Mouse (Mus musculus) embryo, embryonic 11 days (tissue): ENCODE measurements around the gene Foxo6.

ENCODE experiments used
- DNase-seq: peaks from one replicate; pipeline ENCODE4 v3.0.0-alpha.2; 2015

The Foxo6 gene

DNA sequence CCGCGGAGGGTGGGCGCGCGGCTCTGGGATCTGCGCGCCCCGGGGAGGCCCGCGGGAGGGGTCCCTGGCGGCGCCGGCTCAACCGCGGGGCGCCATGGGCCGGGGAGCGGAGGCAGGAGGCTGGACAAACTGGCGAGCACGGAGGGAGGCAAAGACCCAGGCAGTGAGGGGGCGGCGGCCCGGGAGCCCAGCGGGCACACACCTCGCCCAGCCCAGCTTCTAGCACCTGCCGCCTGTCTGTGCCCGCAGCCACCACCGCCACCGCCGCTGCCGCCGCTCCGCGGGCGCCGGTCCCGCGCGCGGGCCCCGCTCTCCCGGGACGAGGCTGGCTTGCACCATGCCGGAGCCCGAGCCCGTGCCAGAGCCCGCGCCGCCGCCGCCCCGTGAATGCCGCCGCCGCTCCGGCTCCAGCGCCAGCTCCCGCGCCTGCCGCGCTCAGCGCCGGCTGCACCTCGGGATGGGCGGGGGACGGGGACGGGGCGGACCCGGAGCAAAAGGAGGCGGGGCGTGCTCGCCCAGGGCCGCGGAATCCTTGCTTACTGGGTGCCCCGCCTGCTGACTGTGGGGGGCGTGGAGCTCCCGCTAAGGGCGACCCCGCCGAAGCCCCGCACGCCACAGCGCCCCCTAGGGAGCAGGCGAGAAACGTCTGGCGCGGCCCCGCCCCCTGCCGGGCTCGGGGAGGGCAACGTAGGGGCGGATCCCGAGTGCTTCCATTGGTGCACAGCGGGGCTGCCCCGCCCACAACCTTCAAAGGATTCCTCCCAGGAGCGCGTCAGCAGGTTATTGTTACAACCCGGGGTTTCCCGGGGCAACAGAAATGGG is at the start of gene Foxo6:
TSS of gene Foxo6 (minus strand) at position 60 of the 822 bp plus-strand sequence.
- peak; percentile 96 for DNase-seq

DNA sequence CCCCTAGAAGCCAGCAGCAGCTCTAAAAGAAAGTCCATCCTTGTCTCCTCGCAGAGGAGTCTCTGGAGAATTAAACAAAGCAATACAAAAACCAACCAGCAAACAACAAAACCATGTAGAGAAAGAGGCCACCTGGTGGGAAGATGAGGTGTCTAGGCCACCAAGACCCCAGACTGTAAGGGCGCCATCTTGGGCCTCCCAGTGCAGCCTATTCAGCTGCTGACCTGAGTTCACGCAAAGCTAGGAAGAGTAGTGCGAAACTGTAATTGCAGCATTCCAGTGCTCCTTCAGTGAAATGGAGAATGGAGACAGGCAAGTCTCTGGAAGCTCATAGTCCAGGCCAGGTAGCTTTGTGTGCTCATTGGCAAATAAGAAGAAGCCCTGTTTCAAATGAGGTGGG is 47.2 kb upstream of the Foxo6 start:
- DNase-seq, result no peak

DNA sequence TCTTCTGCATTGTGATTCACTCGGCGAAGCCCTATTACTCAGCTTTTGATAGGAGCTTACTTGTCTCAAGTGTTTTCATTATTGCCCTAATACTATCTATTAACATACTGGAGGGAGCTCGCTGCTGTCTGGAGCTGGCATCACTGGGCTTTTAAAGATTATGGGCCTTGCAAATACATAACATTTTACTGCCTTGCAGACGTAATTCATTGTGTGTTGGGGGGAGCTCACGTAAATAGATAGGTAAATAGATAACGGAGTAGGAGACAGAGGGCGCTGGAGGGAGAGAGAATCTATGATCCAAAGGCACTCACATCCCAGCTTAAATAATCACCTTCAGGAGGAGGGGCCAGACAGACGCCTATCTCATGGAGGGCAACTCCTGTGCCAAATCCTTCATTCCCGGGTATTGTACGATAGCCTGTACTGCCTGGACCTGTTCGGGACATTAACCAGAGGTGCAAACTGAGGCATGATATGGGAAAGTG is 45.8 kb upstream of the Foxo6 start:
- peak; percentile 7 for DNase-seq

DNA sequence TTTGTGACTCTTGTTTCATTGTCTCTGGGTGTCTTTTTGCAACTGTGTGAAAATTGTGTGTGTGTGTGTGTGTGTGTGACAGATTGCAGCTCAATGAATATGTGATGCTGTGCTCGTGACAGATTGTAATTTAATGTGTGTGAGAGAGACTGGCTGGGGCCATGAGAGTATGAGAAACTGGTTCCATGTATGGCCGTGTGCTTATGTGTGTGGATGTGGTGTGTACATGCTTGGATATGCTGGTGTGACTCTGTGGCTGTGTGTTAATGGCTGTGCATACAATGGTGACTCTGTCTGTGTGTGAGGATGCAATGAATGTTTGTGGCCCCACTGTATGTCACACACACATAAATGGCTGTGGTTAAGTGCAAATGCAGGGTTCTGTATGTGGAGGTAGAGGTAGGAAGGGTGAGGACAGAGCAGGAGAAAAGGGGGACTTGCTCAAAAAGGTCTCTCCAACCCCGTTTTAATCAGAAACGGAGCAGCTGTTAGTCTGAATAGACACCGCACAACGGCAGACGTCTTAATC is 45.3 kb upstream of the Foxo6 start:
- DNase-seq, result no peak

- DNase-seq, result no peak
Measured at GRCm38 (mm10) chr4:120331992-120332391, 44.8 kb upstream of the Foxo6 start.

GRCm38 (mm10) chr4:120331541-120331940 is 44.4 kb upstream of the Foxo6 start:
- no peak for DNase-seq

DNA sequence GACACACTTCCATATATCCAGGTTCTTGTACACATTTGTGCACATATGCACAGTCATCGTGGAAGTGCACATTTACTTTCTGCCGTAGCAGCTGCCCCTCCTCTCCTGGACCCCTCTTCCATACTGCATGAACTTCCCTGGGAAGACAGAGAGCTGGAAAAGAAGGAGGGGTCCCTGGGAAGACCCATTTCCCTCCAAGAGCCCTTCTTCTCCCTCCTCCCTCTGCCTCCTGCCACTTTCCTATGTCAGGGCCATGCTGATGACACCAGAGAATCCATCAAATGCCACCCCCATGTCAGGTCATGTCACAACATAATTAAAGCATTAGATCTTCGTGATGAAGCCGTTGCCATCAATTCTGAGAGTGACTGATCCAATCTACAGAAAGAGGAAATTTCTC is 38.6 kb upstream of the Foxo6 start:
- DNase-seq, result no peak

GRCm38 (mm10) chr4:120325051-120325450 is 37.9 kb upstream of the Foxo6 start:
- no peak for DNase-seq

DNA sequence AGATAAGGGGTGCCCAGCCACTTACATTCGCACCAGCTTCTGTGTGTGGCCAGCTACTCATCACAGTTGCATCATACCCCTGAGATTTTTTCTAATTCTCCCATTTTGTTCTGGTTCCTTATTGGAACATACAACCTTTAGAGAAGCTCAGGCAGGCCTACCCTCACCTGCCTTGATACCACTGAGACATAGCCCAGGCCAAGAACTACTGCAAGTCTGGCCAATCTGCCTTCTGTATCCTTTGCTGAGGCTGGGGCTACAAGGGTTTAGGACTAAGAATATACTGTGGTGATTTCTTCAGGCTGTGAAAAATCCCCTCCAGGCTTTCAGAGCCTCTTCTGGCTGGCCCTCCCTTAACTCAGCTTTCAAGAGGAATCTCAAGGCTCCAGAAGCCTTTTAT is 36.7 kb upstream of the Foxo6 start:
- no peak for DNase-seq

DNA sequence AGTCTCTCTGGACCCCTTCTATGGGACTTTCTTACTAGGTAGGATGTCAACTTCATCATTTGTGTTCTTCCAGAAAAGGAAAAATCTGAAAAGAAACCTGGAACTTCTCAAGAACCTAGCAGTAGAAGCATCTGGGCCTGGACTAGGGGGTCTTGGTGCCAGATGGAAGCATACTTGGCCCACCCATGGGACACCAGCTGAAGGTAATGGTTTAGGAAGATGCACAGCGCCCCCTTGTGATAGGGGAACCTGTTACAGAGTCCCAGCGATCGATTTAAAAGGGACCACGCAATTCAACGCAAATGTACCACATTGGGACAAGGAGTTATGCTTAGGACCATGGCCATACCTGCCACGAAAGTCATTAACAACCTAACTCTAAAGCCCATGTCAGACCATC is 36.0 kb upstream of the Foxo6 start:
- DNase-seq, result peak; percentile 60

- DNase-seq, result no peak
Measured at GRCm38 (mm10) chr4:120317541-120317940, 30.4 kb upstream of the Foxo6 start.

DNA sequence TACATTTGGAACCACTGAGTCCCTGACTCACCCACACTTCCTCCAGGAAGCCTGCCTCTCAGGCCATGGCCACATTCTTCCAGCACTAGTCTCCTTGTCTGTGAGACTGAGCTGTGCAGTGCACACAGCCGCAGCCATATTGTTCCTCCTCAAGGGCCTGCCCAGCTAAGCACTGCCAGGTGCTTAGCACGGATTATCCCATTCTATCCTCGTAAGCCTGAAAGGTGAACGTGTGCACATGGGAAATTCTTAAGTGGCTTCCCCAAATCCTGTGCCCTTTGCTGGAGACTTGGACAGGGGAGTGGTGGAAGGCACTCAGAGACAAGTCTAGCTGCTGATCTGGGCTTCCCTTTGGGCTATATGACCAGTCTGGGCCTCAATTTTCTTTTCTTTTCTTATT is 29.6 kb upstream of the Foxo6 start:
- no peak for DNase-seq

DNA sequence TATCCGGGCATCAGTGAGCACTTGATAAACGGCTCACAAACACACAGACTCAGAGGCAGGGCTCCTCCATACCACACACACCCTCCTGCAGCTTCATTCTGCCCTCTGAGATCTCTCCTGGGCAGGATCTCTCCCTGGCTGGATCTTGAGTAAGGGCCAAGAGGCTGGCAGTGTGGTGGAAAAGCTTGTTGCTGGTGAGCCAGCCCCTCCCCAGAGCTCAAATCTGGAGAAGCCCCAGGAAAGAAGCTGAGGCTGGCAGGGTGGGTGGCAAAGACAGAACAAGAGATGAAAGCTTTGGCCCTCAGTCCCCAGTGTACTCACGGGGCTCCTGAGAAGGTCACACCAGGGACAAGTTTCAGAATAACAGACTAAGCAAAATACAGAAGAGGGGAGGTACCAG is 27.4 kb upstream of the Foxo6 start:
- no peak for DNase-seq

GRCm38 (mm10) chr4:120313309-120313708 is 26.2 kb upstream of the Foxo6 start:
- DNase-seq, result no peak

- no peak for DNase-seq
Measured at GRCm38 (mm10) chr4:120304580-120304979, 17.4 kb upstream of the Foxo6 start.

- DNase-seq, result no peak
Measured at GRCm38 (mm10) chr4:120299287-120299686, 12.1 kb upstream of the Foxo6 start.

GRCm38 (mm10) chr4:120291106-120291822 is 4.1 kb upstream of the Foxo6 start:
- no peak for DNase-seq

- DNase-seq, result no peak
Measured at GRCm38 (mm10) chr4:120290486-120290885, 3.3 kb upstream of the Foxo6 start.

DNA sequence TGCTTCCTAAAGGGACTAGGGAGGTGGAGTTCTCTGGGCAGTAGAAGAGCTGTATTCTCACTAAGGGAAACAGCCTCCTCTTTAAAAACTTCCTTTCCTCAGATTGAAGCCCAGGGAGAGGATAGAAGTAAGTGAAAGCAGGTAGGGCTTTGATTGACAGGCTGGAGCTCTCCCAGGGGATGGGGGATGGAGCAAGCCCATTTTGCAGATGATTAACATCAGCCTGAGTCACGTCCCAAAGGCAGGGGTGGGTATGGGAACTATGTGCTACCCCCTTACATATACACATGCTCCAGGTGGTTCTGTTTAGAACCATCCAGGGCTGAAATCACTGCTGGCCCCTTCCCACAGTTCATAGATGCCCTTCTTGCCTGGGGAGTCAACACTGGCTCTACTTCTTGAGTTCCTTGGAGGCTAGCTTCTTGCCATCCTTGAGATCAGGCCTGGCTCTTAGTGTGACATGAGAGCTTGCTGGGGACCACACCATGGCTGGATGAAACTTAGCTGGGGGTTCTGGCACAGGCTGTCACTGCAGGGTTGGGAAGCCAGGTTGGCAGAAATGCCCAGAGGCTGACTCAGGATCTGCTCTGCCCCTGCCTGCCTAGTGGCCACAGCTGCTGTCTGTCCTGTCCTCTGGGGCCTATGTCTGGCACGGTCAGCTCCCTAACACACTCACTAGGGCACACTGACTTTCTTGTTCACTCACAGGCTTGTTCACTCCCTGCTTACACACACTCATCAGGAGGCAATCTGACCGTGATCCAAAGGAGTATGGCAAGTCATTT is 2.2 kb upstream of the Foxo6 start:
- DNase-seq, result no peak

DNA sequence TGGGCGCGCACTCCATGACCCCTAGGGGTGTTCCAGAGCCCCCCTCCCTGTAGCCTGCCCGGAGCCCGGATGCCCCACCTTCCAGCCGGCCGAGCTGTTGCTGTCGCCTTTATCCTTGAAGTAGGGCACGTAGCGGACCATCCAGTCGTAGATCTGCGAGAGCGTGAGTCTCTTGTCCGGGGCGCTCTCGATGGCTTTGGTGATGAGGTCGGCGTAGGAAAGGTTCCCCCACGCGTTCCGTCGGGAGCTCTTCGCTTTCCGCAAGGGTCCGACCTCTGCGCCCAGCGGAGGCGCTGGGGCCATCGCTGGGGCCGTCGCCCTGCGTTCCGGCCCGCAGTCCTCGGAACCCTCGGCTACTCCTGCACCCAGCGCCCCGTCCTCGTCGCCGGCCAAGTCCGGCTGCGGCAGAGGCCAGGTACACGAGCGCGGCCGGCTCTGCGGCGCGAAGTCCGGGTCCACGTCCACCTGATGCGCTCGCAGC is 348 bp downstream of the Foxo6 start:
- DNase-seq, result peak; percentile 53

DNA sequence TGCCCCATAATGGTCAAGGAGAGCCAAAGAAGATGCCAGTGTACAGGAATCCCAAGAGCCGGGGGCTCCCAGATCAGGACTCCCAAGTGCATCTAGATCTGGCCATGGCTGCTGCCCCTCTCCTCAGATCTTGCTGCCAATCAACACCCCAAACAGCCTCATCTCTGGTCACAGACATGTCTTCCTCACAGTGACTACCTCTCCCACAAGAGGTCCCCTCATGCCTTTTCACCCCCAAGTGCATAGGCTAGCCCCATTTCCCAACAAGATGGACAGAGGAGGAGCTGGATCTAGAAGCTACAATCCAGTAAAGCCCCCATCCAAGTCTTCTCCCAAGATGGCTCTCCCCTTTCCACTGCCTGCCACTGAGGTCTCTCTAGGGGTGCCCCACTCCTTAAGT is 1.4 kb downstream of the Foxo6 start:
- no peak for DNase-seq

DNA sequence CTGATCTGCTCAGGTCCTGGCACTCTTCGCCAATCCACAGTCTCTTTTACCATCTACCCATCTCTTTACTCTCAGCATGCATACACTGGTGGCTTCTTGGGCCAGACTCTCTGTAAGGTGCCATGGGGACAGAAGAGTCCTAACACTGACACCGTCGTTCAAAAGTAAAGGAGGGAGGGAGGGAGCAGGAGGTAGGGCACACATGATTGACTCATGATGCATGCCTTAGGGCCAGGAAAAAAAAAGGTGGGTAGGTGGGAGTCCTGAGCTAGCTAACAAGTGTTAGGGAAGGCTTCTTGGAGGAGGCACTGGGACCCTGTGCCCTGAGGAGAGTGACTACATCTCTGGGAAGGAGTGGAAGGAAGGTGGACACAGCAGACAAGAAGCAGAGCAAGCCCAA is 1.9 kb downstream of the Foxo6 start:
- no peak for DNase-seq

GRCm38 (mm10) chr4:120284187-120284586 is 3.0 kb downstream of the Foxo6 start:
- no peak for DNase-seq
